Mouse (Mus musculus) urinary bladder, adult 18-20 months (tissue): ENCODE measurements around the gene Pax6.

Experiments used
- DNase-seq, 2 experiments: peaks; one replicate each; pipeline ENCODE4 v3.0.0; 2022; ENCODE audit warnings: low spot score in 2 of 2, mixed read lengths in 2 of 2

Pax6 gene

DNA sequence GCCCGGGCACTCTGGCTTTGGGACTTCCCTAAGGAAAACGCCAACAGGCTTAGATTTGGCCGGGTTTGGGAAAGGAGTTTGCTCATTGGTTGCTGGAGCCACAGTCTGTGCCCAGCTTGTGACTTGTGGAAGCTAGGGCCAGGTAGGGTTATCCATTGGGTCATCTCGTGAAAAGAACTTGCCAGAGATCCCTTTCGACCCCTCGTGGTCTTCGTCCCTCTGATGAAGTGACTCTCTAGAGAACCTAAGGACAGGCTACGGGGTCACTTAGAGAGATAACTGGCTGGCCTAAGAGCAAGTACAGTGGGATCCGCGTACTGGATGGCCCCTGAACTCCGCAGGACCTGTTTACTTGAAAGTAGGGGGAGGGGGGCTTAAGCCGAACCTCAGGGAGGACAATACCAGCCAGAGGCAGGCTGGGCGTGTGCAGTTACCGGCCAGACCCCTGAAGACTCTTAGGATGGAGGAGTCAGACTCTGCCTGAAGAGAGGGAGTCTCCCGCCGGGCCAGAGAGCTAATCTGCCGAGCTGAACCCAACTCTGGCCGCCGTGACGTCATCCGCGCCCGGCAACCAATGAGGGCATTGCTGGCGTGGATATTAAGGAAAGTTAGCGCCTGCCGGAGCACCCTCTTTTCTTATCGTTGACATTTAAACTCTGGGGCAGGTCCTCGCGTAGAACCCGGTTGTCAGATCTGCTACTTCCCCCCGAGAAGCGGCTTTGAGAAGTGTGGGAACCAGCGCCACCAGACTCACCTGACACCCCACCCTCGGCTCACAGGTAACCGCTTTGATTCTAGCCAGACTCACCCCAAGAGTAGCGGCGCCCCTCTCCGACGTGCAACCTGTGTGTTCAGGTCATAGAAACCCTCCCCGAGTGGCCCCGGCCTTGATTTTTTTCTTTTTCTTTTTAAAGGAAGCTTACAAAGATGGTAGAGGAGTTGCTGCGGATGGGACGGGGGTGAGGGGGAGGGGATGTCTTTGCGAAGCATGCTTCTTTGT lies at the start of gene Pax6:
Pax6 (plus strand) TSS at position 630 of the 1,000 bp plus-strand sequence.
- DNase-seq: no peak

- DNase-seq: no peak
These were observed 19.8 kb upstream of the Pax6 start for GRCm38 (mm10) chr2:105648933-105649332.

DNA sequence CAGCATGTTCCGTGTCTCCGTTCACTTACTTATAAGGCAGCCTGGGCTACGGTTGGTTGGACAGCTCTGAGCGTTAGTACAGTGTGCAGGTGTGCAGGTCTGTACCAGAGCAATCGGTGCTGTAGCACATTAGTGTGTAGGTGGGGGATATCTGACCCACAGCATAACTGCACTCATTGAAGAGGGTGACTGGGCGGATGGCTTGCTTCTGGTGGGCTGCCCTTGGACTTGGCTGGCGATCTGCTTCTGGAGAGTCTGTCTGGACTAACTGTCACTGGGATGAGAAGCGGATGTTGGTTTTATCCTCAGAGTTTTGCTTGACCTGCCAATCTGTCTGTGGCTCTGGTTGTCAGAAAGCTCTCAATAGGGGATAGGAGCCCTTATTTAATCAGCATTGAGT lies 12.2 kb upstream of the Pax6 start:
- no peak for DNase-seq

DNA sequence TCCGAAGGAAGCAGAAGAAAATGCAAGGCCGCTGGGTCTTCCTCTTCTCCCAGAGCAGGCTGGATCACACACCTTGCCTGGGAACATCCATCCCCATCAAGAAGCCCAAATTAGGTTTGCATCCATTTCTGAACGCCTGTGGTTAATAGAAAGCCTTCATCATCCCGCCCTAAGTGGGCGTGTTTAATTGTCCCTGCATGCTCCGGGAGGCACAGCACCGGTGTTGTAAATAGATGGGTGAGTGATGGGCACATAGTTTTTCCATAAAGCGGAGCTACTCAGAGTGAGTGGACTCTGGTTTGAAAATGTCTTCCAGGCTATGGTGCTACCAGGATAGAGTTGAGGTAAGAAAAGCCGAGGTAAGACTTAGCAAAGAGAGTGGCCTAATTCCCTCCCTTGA lies 9.3 kb upstream of the Pax6 start:
- DNase-seq: no peak

DNA sequence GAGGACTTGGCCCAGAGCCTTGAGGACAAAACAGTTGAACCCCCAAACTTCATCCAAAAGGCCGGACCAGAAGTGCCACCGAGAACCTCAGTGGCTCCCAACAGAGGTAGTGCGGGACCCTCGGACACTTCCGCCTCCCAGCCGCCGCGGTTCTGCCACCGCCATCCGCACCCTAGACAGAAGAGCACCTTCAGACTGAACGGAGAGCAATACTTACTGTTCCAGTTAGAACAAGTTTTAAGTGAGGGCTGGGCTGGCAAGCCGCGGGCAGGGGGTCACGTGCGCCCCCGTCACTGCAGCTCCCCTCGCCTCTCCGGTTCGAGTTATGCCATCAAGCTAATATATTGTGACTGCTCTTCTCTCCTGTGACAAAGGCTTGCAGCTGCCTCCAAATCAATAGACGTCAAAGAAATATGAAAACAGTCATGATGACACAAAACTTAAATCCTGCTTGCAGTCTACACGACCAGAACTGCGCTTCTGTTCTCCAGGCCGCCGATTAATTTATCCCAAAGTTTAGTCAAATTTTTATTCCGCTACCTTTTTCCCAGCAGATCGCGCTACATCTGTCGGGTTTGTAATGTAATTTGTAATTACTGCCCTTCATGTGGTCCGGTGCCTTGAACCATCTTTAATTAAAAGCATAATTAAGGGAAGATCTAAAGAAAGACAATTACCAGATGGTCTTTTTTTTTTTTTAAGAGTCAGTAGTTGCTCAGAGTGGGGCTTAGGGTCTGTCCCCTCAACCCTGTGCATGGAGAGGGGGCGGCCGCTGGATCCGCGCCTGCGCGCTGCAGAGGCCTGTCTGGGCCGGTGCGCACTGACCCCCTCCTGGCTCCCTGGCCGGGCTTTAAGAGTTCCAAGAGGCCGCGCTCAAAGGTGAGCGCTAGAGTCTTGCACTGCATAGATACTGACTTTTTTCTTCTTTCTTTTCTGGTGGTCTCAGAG lies 8.5 kb upstream of the Pax6 start:
- no peak for DNase-seq

GRCm38 (mm10) chr2:105660874-105661622 lies 7.7 kb upstream of the Pax6 start:
- DNase-seq: no peak

DNA sequence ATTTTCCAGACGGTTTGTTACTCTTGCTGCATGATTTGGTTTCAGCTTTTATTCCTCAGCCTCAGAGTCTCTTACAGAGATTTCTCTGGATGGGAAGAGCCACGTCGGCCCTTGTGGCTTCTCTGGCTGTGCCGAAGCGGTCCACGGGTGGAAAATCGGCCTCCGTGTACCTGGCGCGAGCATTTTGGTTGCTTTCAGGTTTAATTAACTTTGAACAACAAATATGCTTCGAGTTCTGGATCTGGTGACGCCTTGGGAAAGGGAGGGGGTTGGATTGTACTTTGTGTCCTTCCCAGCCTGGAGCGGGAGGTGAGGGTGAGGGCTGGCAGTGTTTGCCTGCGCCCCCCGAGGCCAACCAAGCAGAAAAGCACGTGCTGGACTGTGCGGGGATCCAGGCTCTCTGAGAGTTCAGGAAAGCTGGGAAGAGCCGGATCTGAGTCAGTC lies 7.1 kb upstream of the Pax6 start:
- DNase-seq: no peak

DNA sequence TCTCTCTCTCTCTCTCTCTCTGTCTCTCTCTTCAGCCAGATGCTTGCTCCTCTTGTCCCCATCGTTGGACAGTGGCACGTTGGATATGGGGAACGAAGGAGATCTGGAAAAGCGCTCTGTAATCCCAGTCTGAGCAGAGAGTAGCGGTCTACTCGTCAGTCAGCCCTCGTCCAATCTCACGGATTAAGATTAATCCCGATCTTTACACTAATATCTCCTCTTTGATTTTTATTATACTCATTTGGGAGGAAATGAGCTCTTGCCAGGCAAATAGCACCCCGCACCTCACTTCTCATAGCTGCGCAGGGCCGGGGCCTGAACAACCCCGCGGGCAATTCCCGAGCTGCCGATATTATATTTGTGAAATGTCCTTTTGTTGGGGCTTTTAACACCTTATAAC lies 6.6 kb upstream of the Pax6 start:
- DNase-seq: no peak

DNA sequence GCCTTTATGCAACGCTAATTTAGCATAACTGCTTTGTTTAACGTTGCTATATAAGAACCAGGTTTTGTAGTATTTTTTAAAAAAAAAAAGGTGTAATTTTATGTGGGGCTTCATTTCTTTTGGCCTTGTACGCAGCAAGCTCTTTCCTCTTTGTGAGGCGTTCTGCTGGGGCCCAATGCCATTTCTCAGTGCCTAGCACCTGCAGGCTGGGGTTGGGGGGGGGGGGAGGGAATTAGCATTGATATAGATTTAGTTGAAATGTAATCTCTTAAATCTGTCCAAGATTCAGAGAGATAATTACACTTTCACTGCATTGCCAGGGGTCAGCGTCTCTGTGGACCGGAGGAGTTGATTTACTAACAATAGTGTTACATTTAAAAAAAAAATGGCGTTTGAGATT lies 6.1 kb upstream of the Pax6 start:
- DNase-seq: no peak

GRCm38 (mm10) chr2:105663101-105663511 lies 5.6 kb upstream of the Pax6 start:
- no peak for DNase-seq

DNA sequence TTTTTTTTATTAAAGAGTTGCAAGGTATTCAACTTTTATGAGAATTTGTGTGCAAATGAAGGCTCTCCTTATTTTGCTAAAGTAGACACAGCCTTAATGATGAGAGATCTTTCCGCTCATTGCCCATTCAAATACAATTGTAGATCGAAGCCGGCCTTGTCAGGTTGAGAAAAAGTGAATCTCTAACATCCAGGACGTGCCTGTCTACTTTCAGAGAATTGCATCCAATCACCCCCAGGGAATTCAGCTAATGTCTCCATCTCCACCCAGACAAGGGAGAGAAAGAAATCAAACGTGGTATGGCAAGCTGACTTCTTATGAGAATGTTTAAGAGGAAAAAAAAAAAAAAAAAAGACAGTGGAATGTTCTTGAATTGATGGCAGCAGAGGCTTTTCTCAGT lies 3.7 kb upstream of the Pax6 start:
- DNase-seq: no peak

DNA sequence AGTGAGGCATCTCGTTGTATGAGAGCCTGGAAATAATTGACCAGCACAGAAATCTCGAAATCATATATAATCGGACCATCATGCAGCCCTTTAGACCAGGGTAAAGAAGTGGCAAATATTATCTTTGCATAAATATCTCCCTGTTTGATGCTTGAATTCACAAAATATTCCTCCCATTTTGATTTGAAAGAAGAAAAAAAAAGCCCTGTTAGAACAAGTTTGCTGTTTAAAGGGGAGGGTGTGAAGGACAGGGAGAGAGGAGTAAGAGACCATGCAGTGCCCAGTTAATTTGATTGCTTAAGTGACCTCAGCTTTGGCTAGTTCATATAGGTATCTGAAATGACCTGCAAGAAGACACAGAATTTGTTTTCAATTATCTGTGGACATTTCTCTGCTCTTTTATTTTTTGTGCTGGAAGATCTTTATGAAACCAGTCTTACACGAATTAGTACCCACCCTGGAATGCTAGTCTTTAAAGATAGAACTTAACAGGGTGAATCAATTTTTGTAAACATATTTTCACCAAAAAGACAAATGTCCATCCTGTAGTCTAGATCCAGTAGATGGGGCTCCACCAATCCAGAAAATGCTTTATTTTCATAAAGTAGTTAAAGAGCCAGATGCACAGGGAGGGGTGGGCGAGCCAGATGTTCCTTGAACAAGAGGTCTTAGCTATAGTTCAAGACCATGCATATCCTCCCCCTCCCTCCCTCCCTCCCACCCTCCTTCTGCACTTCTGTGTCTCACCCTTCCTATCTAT lies 3.0 kb upstream of the Pax6 start:
- DNase-seq: no peak

DNA sequence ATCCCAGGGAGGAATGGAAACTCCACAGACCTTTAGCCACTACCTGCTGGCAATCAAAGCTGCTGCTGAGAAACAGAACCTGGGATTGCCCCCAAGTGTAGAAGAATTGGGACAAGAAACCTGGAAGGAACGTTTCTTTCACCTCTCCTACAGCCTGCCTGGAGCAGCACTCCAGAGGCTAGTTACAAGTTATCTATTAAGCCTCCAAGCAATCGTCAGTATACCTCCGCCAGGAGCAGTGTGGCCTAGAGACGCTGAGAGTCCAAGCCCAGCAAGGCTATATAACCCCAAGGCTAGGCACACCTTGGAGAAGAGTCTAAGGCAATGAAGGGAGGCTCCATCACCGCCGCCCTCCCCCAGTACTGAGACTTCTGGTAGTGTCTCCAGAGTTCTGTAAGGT lies 2.4 kb upstream of the Pax6 start:
- DNase-seq: no peak

DNA sequence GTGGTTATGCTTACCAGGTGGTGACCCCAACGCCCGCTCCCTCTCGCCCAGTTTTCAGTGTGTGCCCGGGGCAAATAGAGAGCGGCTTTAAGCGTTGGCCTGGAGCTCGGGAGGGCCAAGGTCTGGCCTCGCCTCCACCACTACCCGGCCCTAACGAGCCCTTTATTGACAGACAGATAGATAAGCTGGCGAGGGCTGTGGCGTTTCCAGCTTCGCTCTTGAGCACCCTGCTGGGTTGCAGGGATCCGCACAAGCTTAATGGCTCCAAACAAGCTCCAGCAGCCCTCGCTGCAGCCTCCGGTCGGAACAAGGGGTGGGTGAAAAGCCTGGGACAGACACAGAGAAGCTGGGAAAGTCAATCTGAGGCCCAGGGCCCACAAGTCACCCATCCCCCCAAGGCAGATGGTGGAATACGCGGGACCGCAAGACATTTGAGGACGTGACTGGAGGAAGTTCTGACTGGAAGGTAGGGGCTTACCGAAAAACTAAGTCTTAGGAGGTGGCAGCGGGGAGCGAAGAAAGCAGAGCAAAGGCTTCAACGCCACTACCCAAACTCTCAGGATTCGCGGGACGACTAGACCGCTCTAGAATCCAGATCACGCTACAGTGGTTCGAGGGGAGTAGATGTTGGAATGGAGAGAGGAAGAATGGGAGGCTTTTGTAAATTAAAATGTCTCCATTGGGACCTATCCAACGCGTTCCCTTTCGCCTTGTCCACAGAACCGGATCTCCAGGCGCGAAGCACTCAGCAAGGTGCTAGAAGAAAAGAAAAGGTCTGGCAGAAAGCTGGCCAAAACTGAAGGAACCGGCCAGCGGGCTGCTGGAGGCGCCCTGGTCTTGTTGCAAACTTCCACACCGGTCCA lies 1.7 kb upstream of the Pax6 start:
- DNase-seq: no peak

- DNase-seq: no peak
These were observed 1.1 kb upstream of the Pax6 start for GRCm38 (mm10) chr2:105667626-105667950.

DNA sequence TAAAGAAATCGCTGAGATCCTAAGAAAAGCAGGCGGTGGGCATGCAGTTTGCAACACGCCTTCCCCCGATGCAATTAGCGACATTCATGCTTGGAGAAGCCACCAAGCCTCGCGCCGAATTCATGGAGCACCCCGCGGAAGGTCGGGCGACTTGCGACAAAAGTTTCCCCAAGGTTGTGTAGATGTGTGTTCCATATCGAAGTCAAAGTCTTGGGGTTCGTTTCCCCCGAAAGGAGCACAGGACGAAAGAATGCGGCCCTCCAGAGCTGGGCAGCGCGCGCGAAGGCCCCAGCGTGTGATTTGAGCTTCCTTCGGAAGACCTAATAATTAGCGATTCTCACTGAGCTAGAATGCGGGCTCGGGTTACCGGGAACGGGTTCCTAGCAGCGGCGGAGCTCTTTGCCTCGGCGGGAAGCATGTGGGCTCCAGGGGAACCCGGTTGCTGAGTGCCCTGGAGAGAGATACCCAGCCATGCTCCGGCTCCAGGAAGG lies 716 bp downstream of the Pax6 start:
- no peak for DNase-seq

GRCm38 (mm10) chr2:105669881-105670730 lies 1.4 kb downstream of the Pax6 start:
- DNase-seq: no peak

GRCm38 (mm10) chr2:105670731-105671095 lies 2.0 kb downstream of the Pax6 start:
- DNase-seq: no peak
